Mouse (Mus musculus): ENCODE results near the gene Map4k3. TPM values are rescaled to one million over a fixed set of nuclear protein-coding genes. Genes with fewer than 3 reads are reported as not detected.
"Not testable (repeated sequence)": the region's sequence is repeated elsewhere in the genome, so short reads cannot be mapped to it uniquely, and the experiment has no call there.

The Map4k3 gene
- 19.3 and 25.3 TPM in 2 replicates for polyA plus RNA-seq (2016; fragmentation: Nextera tagmentation; extraction: Ambion mirVana)

DNA sequence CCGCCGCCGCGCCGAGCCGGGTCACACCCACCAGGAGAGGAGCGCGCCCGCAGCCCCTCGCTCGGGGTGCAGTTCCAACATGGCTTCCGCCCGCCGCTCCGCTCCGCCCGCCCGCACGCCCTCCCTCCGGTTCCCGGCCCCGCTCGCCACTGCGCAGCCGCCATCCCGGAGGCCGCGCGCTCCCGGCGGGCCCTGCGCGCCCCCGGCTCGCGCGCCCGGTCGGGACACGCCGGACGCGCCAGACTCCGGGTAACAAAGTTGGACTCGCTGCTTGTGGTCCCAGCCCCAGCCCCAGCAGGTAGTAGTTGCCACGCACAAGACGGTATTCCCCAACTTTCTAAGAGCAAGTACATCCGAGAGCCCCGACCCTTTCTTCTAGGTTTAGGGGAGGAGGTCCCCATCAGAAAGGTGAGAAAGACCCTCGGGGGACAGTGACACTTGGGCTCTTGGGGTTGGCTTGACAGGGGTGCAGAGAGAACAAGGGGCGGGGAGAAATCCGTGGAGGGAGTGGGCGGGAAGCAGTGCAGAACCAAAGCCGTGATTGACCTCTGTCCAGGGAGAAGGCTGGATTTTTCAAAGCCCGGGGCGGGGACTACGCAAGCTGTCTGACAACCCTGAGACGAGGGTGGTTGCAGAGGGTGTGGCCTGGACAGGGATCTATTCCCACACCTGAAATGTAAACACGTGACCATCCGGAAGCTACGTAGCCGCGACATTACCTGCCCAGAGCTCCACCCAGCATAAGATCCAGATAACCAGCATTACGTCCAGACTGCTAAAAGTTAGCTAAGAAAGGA lies at the start of gene Map4k3:
TSS of gene Map4k3 (minus strand) at position 424 of the 797 bp plus-strand sequence.
- Histone ChIP-seq H3K36me3 (peaks cover 16% of the 10 kb centered on the region), H3K27me3 (ENCODE audit: low read depth, poor library complexity, severe bottlenecking) (no peaks in the 10 kb centered on the region), H3K4me1 (peaks cover 20% of the 10 kb centered on the region), H3K9me3 (replicated peaks) (no peaks in the 10 kb centered on the region), H3K27ac (peak within 1 kb of the TSS; percentile 99), H3K4me3 (peak within 1 kb of the TSS; percentile 99)
- WGBS = under 1% methylated on average over 60 of the region's 64 CpGs
- peak; percentile 90 for DNase-seq (ENCODE audit: low spot score)

- Histone ChIP-seq H3K4me3 (no peak overlapping the region), H3K27me3 (ENCODE audit: low read depth, poor library complexity, severe bottlenecking) (no peaks in the 10 kb centered on the region), H3K9me3 (replicated peaks) (no peaks in the 10 kb centered on the region), H3K4me1 (no peaks in the 10 kb centered on the region), H3K27ac (no peak overlapping the region), H3K36me3 (no peaks in the 10 kb centered on the region)
- WGBS = 90% methylated on average over 1 of the region's 1 CpGs
- no peak for DNase-seq (ENCODE audit: low spot score)
Measured at GRCm38 (mm10) chr17:80777581-80777980, 49.3 kb upstream of the Map4k3 start.

GRCm38 (mm10) chr17:80775178-80775788 lies 47.0 kb upstream of the Map4k3 start:
- no peak for DNase-seq (ENCODE audit: low spot score)
- H3K4me1 ChIP-seq = no peaks in the 10 kb centered on the region
- no peak overlapping the region for H3K27ac ChIP-seq
- H3K36me3 ChIP-seq = no peaks in the 10 kb centered on the region
- no peaks in the 10 kb centered on the region for H3K27me3 ChIP-seq (ENCODE audit: low read depth, poor library complexity, severe bottlenecking)
- 85% methylated on average over 8 of the region's 8 CpGs for WGBS
- no peaks in the 10 kb centered on the region for H3K9me3 ChIP-seq (replicated peaks)
- no peak overlapping the region for H3K4me3 ChIP-seq

DNA sequence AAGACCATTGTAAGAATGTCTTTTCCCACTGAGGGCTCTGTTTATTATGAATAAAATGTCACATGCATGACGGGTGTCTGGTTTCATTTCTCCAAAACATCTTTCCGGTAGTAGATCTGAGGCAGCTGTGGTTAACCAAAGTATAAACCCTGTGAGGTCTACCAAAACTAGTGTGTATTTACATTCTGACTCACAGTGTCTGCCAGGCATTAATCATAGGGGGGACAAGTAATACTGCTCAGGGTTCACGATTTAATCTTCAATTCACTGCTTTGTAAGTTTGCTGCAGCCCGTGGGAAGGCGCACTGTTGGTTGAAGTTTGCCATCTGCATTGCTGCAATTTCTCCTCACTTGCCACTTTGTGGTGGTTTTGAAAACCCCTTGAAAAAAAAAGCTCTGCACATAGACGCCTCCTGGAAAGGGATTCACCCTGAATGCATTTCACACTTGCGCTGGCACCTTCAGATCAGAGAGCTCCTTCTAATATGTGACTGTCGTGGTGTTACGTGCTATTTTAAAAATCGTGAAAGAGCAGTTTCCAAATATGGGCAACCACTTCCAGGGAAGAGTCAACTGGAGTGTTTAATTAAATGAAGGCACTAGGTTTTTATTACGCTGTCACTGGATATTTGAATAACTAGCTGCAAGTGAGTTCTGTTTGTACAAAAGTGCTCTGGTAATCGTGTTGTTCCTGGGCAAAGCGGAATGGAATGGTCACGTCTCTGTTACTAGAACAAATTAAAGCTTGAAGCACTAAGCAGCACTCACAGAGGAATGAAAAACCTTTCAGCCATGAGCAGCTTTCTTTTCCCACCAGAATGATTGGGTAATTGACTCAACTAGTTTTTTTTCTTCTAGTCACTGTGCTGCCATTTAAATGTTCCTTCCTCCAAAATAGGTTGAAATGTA lies 44.5 kb upstream of the Map4k3 start:
- DNase-seq (ENCODE audit: low spot score) = no peak
- Histone ChIP-seq H3K27me3 (ENCODE audit: low read depth, poor library complexity, severe bottlenecking) (no peaks in the 10 kb centered on the region), H3K4me1 (no peaks in the 10 kb centered on the region), H3K27ac (no peak overlapping the region), H3K36me3 (no peaks in the 10 kb centered on the region), H3K9me3 (replicated peaks) (no peaks in the 10 kb centered on the region), H3K4me3 (no peak overlapping the region)
- 75% methylated on average over 14 of the region's 14 CpGs for WGBS

GRCm38 (mm10) chr17:80770065-80770464 lies 41.8 kb upstream of the Map4k3 start:
- Histone ChIP-seq H3K4me1 (peaks cover 5% of the 10 kb centered on the region; the same call in 1 of the 2 replicates), H3K9me3 (replicated peaks) (no peaks in the 10 kb centered on the region), H3K36me3 (no peaks in the 10 kb centered on the region), H3K27ac (no peak overlapping the region), H3K4me3 (no peak overlapping the region), H3K27me3 (ENCODE audit: low read depth, poor library complexity, severe bottlenecking) (no peaks in the 10 kb centered on the region)
- 80% methylated on average over 1 of the region's 1 CpGs for WGBS
- no peak for DNase-seq (ENCODE audit: low spot score)

DNA sequence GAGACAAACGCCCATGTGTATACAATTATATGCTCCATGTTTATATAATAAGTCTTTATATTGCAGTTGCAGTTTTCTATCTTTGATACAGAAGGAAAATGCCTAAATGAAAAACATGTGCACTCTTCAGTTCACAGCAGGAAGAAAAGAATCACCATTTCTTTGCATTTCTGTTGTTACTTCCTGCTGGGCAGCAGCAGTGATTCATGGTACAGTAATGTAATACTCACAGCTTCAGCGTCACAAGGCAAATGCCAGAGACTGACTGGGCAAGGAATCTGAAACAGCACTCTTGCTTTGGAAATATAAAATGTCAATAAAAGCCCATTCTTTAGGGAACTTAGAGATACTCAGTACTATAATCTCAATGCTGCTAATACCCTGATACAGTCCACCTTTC lies 36.9 kb upstream of the Map4k3 start:
- WGBS = 67% methylated on average over 2 of the region's 2 CpGs
- Histone ChIP-seq H3K27me3 (ENCODE audit: low read depth, poor library complexity, severe bottlenecking) (no peaks in the 10 kb centered on the region), H3K4me3 (no peak overlapping the region), H3K4me1 (peaks cover 5% of the 10 kb centered on the region; the same call in 1 of the 2 replicates), H3K27ac (no peak overlapping the region), H3K9me3 (replicated peaks) (no peaks in the 10 kb centered on the region), H3K36me3 (no peaks in the 10 kb centered on the region)
- DNase-seq (ENCODE audit: low spot score) = no peak

GRCm38 (mm10) chr17:80763065-80763681 lies 34.9 kb upstream of the Map4k3 start:
- no peaks in the 10 kb centered on the region for H3K27me3 ChIP-seq (ENCODE audit: low read depth, poor library complexity, severe bottlenecking)
- no peak for DNase-seq (ENCODE audit: low spot score)
- no peaks in the 10 kb centered on the region for H3K9me3 ChIP-seq (replicated peaks)
- WGBS = 89% methylated on average over 11 of the region's 11 CpGs
- no peaks in the 10 kb centered on the region for H3K36me3 ChIP-seq
- H3K4me1 ChIP-seq = peaks cover 5% of the 10 kb centered on the region; the same call in 1 of the 2 replicates
- H3K4me3 ChIP-seq = no peak overlapping the region
- no peak overlapping the region for H3K27ac ChIP-seq

- no peak overlapping the region for H3K27ac ChIP-seq
Measured at GRCm38 (mm10) chr17:80762391-80763040, 34.2 kb upstream of the Map4k3 start.

DNA sequence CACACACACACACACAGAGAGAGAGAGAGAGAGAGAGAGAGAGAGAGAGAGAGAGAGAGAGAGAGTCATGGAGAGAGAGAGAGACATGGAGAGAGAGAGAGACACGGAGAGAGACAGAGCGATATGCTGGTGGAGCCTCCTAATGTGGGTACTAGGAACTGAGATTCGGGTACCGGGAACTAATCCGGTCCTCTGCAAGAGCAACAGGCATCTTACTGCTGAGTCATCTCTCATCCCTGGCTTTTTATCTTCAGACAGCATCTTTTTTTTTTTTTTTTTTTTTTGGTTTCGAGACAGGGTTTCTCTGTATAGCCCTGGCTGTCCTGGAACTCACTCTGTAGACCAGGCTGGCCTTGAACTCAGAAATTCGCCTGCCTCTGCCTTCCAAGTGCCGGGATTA lies 32.9 kb upstream of the Map4k3 start:
- not testable (repeated sequence) for H3K9me3 ChIP-seq (replicated peaks); DNase-seq (ENCODE audit: low spot score); H3K4me1 ChIP-seq; H3K27me3 ChIP-seq (ENCODE audit: low read depth, poor library complexity, severe bottlenecking); H3K27ac ChIP-seq; H3K4me3 ChIP-seq; H3K36me3 ChIP-seq
- 88% methylated on average over 8 of the region's 8 CpGs for WGBS

More at GRCm38 (mm10) chr17:80762391-80763040, 34.2 kb upstream of the Map4k3 start:
- Histone ChIP-seq H3K9me3 (replicated peaks) (no peaks in the 10 kb centered on the region), H3K36me3 (no peaks in the 10 kb centered on the region), H3K27me3 (ENCODE audit: low read depth, poor library complexity, severe bottlenecking) (no peaks in the 10 kb centered on the region), H3K4me3 (no peak overlapping the region), H3K4me1 (peaks cover 5% of the 10 kb centered on the region; the same call in 1 of the 2 replicates)
- no peak for DNase-seq (ENCODE audit: low spot score)
- WGBS = 92% methylated on average over 9 of the region's 9 CpGs

- H3K36me3 ChIP-seq = no peaks in the 10 kb centered on the region
- 91% methylated on average over 16 of the region's 16 CpGs for WGBS
- H3K4me3 ChIP-seq = no peak overlapping the region
- peaks cover 5% of the 10 kb centered on the region; the same call in 1 of the 2 replicates for H3K4me1 ChIP-seq
- no peaks in the 10 kb centered on the region for H3K9me3 ChIP-seq (replicated peaks)
- DNase-seq (ENCODE audit: low spot score) = no peak
- no peaks in the 10 kb centered on the region for H3K27me3 ChIP-seq (ENCODE audit: low read depth, poor library complexity, severe bottlenecking)
- H3K27ac ChIP-seq = no peak overlapping the region
Measured at GRCm38 (mm10) chr17:80760344-80761145, 32.3 kb upstream of the Map4k3 start.

- H3K9me3 ChIP-seq (replicated peaks) = no peaks in the 10 kb centered on the region
- no peak overlapping the region for H3K4me3 ChIP-seq
- H3K36me3 ChIP-seq = no peaks in the 10 kb centered on the region
- no peak overlapping the region for H3K27ac ChIP-seq
- no peak for DNase-seq (ENCODE audit: low spot score)
- H3K27me3 ChIP-seq (ENCODE audit: low read depth, poor library complexity, severe bottlenecking) = no peaks in the 10 kb centered on the region
- H3K4me1 ChIP-seq = peaks cover 23% of the 10 kb centered on the region
- WGBS = 86% methylated on average over 5 of the region's 5 CpGs
Measured at GRCm38 (mm10) chr17:80756043-80756442, 27.8 kb upstream of the Map4k3 start.
